Mouse (Mus musculus) midbrain, embryonic 13.5 days (tissue): ENCODE results near the gene Tmem100. TPM values are rescaled to one million over a fixed set of nuclear protein-coding genes. Genes with fewer than 3 reads are reported as not detected.
A peak's percentile ranks its signal among the peaks of the same experiment; 100 is the strongest.

ENCODE experiments used
- ATAC-seq: fragments of 200-750 bp; cut with Nextera tagmentation; 2 replicates; pipeline ENCODE4 v1.8.0; 2017; ENCODE audit warnings: mild to moderate bottlenecking, moderate TSS enrichment, moderate library complexity
- H3K27ac ChIP-seq: fragments of 300-500 bp; sonication (generic); 2 replicates; pipeline ENCODE4 v1.5.1; 2015; ENCODE audit warnings: inconsistent platforms, mild to moderate bottlenecking, moderate library complexity
- H3K27me3 ChIP-seq: fragments of 300-500 bp; sonication (generic); 2 replicates; pipeline ENCODE4 v1.6.1; 2015; ENCODE audit warnings: mild to moderate bottlenecking, inconsistent platforms
- H3K36me3 ChIP-seq: fragments of 300-500 bp; sonication (generic); 2 replicates; pipeline ENCODE4 v1.6.1; 2015; ENCODE audit warnings: mild to moderate bottlenecking, inconsistent platforms
- H3K4me1 ChIP-seq: fragments of 300-500 bp; sonication (generic); replicated peaks from 2 replicates; pipeline ENCODE4 v1.6.1; 2015; ENCODE audit warnings: inconsistent platforms
- H3K4me2 ChIP-seq: fragments of 300-500 bp; sonication (generic); replicated peaks from 2 replicates; pipeline ENCODE4 v1.6.1; 2015; ENCODE audit warnings: moderate library complexity, mild to moderate bottlenecking, inconsistent platforms
- H3K4me3 ChIP-seq: fragments of 300-500 bp; sonication (generic); replicated peaks from 2 replicates; pipeline ENCODE4 v1.5.1; 2015; ENCODE audit warnings: mild to moderate bottlenecking, inconsistent platforms
- H3K9ac ChIP-seq: fragments of 300-500 bp; sonication (generic); replicated peaks from 2 replicates; pipeline ENCODE4 v1.6.1; 2015; ENCODE audit warnings: mild to moderate bottlenecking, inconsistent platforms
- H3K9me3 ChIP-seq: fragments of 300-500 bp; sonication (generic); 2 replicates; pipeline ENCODE4 v1.6.1; 2016; ENCODE audit warnings: mild to moderate bottlenecking, inconsistent platforms
- WGBS: fragments of 180-500 bp; shearing (Covaris S2); methylation state at CpG from one replicate; pipeline ENCODE4 v1.1.7; 2015; 5-methylcytosine and 5-hydroxymethylcytosine counted together
- polyA plus RNA-seq: library from polyadenylated mRNA; unstranded; fragments of >200 nt; fragmentation: Nextera tagmentation; extraction: Ambion mirVana; gene quantifications from 2 replicates; pipeline ENCODE4 v1.2.1, GENCODE M21; 2015

Tmem100 gene
- 5.6 and 6.9 TPM in 2 replicates for polyA plus RNA-seq

GRCm38 (mm10) chr11:90029841-90030398 is at the start of gene Tmem100:
Gene Tmem100 (plus strand): TSS chr11:90030348.
- no peaks in the 10 kb centered on the region for H3K36me3 ChIP-seq
- peak within 1 kb of the TSS; percentile 32; the same call in 1 of the 2 replicates for H3K9ac ChIP-seq
- peaks cover 30% of the 10 kb centered on the region for H3K4me1 ChIP-seq
- ATAC-seq, result no peak
- no peaks in the 10 kb centered on the region for H3K9me3 ChIP-seq
- H3K4me3 ChIP-seq, result peak within 1 kb of the TSS; percentile 32
- WGBS, result 61% methylated on average over 13 of the region's 13 CpGs
- H3K27me3 ChIP-seq, result peaks cover 28% of the 10 kb centered on the region
- peak within 1 kb of the TSS; percentile 54 for H3K4me2 ChIP-seq
- no peak within 1 kb of the TSS for H3K27ac ChIP-seq

GRCm38 (mm10) chr11:89982918-89983317 is 47.2 kb upstream of the Tmem100 start:
- Histone ChIP-seq H3K9me3 (no peaks in the 10 kb centered on the region), H3K27ac (no peak overlapping the region), H3K27me3 (no peaks in the 10 kb centered on the region), H3K4me1 (peaks cover 17% of the 10 kb centered on the region), H3K9ac (no peak overlapping the region), H3K4me3 (no peak overlapping the region), H3K36me3 (no peaks in the 10 kb centered on the region), H3K4me2 (no peak overlapping the region)
- ATAC-seq, result no peak
- WGBS, result 82% methylated on average over 2 of the region's 2 CpGs

GRCm38 (mm10) chr11:89984436-89984835 is 45.7 kb upstream of the Tmem100 start:
- Histone ChIP-seq H3K4me3 (no peak overlapping the region), H3K36me3 (no peaks in the 10 kb centered on the region), H3K4me2 (no peak overlapping the region), H3K27me3 (no peaks in the 10 kb centered on the region), H3K9me3 (no peaks in the 10 kb centered on the region), H3K4me1 (0 out of 2 replicates have a peak, but pooled peaks cover 5% of the 10 kb centered on the region), H3K27ac (no peak overlapping the region), H3K9ac (no peak overlapping the region)
- 92% methylated on average over 5 of the region's 5 CpGs for WGBS
- ATAC-seq, result no peak

- no peaks in the 10 kb centered on the region for H3K27me3 ChIP-seq
- no peak overlapping the region for H3K4me2 ChIP-seq
- H3K9me3 ChIP-seq, result no peaks in the 10 kb centered on the region
- H3K9ac ChIP-seq, result no peak overlapping the region
- H3K36me3 ChIP-seq, result no peaks in the 10 kb centered on the region
- H3K27ac ChIP-seq, result no peak overlapping the region
- no peak for ATAC-seq
- 29% methylated on average over 10 of the region's 10 CpGs for WGBS
- 0 out of 2 replicates have a peak, but pooled peaks cover 5% of the 10 kb centered on the region for H3K4me1 ChIP-seq
- H3K4me3 ChIP-seq, result no peak overlapping the region
These were observed 44.7 kb upstream of the Tmem100 start for GRCm38 (mm10) chr11:89985200-89986187.

- Histone ChIP-seq H3K9ac (no peak overlapping the region), H3K4me1 (0 out of 2 replicates have a peak, but pooled peaks cover 5% of the 10 kb centered on the region), H3K9me3 (no peaks in the 10 kb centered on the region), H3K4me3 (no peak overlapping the region), H3K27ac (no peak overlapping the region), H3K4me2 (no peak overlapping the region), H3K36me3 (no peaks in the 10 kb centered on the region), H3K27me3 (no peaks in the 10 kb centered on the region)
- ATAC-seq, result no peak
- 86% methylated on average over 8 of the region's 8 CpGs for WGBS
These were observed 43.6 kb upstream of the Tmem100 start for GRCm38 (mm10) chr11:89986516-89986915.

GRCm38 (mm10) chr11:89988936-89989589 is 41.1 kb upstream of the Tmem100 start:
- Histone ChIP-seq H3K4me1 (0 out of 2 replicates have a peak, but pooled peaks cover 5% of the 10 kb centered on the region), H3K4me2 (no peak overlapping the region), H3K9ac (no peak overlapping the region), H3K4me3 (no peak overlapping the region), H3K27me3 (no peaks in the 10 kb centered on the region), H3K36me3 (no peaks in the 10 kb centered on the region), H3K27ac (no peak overlapping the region), H3K9me3 (no peaks in the 10 kb centered on the region)
- peak; percentile 75 for ATAC-seq
- WGBS, result 21% methylated on average over 8 of the region's 8 CpGs

- no peaks in the 10 kb centered on the region for H3K9me3 ChIP-seq
- no peaks in the 10 kb centered on the region for H3K27me3 ChIP-seq
- no peaks in the 10 kb centered on the region for H3K36me3 ChIP-seq
- H3K4me2 ChIP-seq, result no peak overlapping the region
- H3K27ac ChIP-seq, result no peak overlapping the region
- H3K4me1 ChIP-seq, result no peaks in the 10 kb centered on the region
- no peak overlapping the region for H3K9ac ChIP-seq
- H3K4me3 ChIP-seq, result no peak overlapping the region
- ATAC-seq, result no peak
These were observed 38.5 kb upstream of the Tmem100 start for GRCm38 (mm10) chr11:89991661-89992060.

- no peaks in the 10 kb centered on the region for H3K36me3 ChIP-seq
- WGBS, result 96% methylated on average over 2 of the region's 2 CpGs
- H3K4me1 ChIP-seq, result no peaks in the 10 kb centered on the region
- no peak overlapping the region for H3K4me2 ChIP-seq
- H3K4me3 ChIP-seq, result no peak overlapping the region
- H3K27ac ChIP-seq, result no peak overlapping the region
- ATAC-seq, result no peak
- H3K9ac ChIP-seq, result no peak overlapping the region
- no peaks in the 10 kb centered on the region for H3K27me3 ChIP-seq
- H3K9me3 ChIP-seq, result no peaks in the 10 kb centered on the region
These were observed 35.4 kb upstream of the Tmem100 start for GRCm38 (mm10) chr11:89994706-89995105.

GRCm38 (mm10) chr11:89995596-89995995 is 34.6 kb upstream of the Tmem100 start:
- Histone ChIP-seq H3K27ac (no peak overlapping the region), H3K4me2 (no peak overlapping the region), H3K9me3 (no peaks in the 10 kb centered on the region), H3K4me3 (no peak overlapping the region), H3K4me1 (no peaks in the 10 kb centered on the region), H3K9ac (no peak overlapping the region), H3K27me3 (no peaks in the 10 kb centered on the region), H3K36me3 (no peaks in the 10 kb centered on the region)
- WGBS, result 88% methylated on average over 5 of the region's 5 CpGs
- no peak for ATAC-seq

- Histone ChIP-seq H3K9me3 (no peaks in the 10 kb centered on the region), H3K4me2 (no peak overlapping the region), H3K36me3 (no peaks in the 10 kb centered on the region), H3K4me3 (no peak overlapping the region), H3K9ac (no peak overlapping the region), H3K27me3 (no peaks in the 10 kb centered on the region), H3K27ac (no peak overlapping the region), H3K4me1 (no peaks in the 10 kb centered on the region)
- WGBS, result 89% methylated on average over 4 of the region's 4 CpGs
- ATAC-seq, result no peak
These were observed 33.7 kb upstream of the Tmem100 start for GRCm38 (mm10) chr11:89996406-89996805.

- Histone ChIP-seq H3K9ac (no peak overlapping the region), H3K9me3 (no peaks in the 10 kb centered on the region), H3K27ac (no peak overlapping the region), H3K4me2 (no peak overlapping the region), H3K36me3 (no peaks in the 10 kb centered on the region), H3K27me3 (no peaks in the 10 kb centered on the region; the same call in 1 of the 2 replicates), H3K4me1 (no peaks in the 10 kb centered on the region), H3K4me3 (no peak overlapping the region)
- WGBS, result 96% methylated on average over 7 of the region's 7 CpGs
- no peak for ATAC-seq
These were observed 33.3 kb upstream of the Tmem100 start for GRCm38 (mm10) chr11:89996856-89997255.
